Mouse (Mus musculus): Measurements from ENCODE around the gene Gm20388. TPM values are rescaled to one million over a fixed set of nuclear protein-coding genes. Genes with fewer than 3 reads are reported as not detected.
"Not testable (repeated sequence)": the region's sequence is repeated elsewhere in the genome, so short reads cannot be mapped to it uniquely, and the experiment has no call there.

The Gm20388 gene
- total RNA-seq, 1 experiment from 2014 or later = 35.7 TPM

- ATAC-seq (replicated peaks; ENCODE audit: low read depth, poor library complexity, severe bottlenecking) = no peak
Measured at GRCm38 (mm10) chr8:120764638-120765037, 854.0 kb downstream of the Gm20388 start.

- peak; percentile 74 for ATAC-seq (replicated peaks; ENCODE audit: low read depth, poor library complexity, severe bottlenecking)
Measured at GRCm38 (mm10) chr8:120766622-120767021, 856.0 kb downstream of the Gm20388 start.

DNA sequence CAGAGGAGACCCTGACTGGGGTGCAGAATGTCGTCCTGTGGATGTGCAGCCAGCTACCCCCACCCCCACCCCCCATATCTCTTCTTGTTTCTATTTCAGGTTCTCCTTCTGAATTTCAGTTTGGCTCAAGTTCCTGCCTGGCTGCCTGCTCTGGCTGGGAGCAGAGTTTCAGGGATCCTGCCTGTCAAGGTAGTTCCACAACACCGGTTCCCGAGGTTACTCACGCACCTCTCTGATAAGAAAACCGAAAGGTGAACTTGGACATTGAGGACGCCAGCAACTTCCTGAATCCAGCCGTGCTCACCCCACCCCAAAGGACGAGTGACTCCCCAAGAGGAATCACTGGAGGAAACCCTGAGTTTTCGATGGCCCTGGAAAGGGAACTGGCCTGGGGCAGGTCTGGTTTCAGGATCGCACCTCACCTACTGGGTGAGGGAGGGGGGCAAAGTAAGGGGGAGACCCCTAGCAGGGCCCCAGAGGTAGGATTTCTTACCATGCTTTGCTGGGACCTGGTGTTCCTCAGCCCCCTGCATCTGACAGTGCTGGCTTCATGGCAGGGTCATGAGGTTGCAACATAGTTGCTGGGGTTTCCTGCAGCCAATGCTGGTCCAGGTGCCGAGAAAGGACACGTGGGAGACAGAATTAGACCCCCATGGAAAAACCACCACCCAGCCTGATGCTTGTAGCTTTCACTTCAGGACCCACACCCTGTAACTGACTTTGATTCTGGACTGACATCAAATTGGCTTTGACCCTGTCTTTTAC lies 858.0 kb downstream of the Gm20388 start:
- peak; percentile 26; the same call in 1 of the 2 replicates for ATAC-seq (replicated peaks; ENCODE audit: low read depth, poor library complexity, severe bottlenecking)

- no peak; the same call in 1 of the 2 replicates for ATAC-seq (replicated peaks; ENCODE audit: low read depth, poor library complexity, severe bottlenecking)
Measured at GRCm38 (mm10) chr8:120777184-120777583, 866.5 kb downstream of the Gm20388 start.

DNA sequence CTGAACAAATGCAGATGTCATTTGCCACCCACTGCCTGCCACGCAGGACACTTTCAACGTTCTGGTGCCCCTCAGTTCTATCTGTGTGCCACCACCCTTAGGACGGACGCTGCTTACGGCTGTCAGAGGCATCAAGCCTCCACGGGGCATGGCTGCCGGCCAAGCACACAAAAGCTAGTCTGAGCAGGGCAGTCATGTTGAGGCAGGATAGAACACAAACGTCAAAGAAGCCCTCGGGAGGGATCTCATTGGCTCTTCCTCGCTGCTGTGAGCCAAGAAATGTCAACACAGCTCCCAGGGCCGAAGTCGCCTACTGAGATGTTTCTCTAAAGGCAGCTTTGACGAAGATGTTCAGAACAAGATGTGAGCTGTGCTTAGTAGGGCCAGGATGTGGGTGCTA lies 867.1 kb downstream of the Gm20388 start:
- ATAC-seq (replicated peaks; ENCODE audit: low read depth, poor library complexity, severe bottlenecking) = no peak

GRCm38 (mm10) chr8:120779106-120779505 lies 868.5 kb downstream of the Gm20388 start:
- no peak for ATAC-seq (replicated peaks; ENCODE audit: low read depth, poor library complexity, severe bottlenecking)

DNA sequence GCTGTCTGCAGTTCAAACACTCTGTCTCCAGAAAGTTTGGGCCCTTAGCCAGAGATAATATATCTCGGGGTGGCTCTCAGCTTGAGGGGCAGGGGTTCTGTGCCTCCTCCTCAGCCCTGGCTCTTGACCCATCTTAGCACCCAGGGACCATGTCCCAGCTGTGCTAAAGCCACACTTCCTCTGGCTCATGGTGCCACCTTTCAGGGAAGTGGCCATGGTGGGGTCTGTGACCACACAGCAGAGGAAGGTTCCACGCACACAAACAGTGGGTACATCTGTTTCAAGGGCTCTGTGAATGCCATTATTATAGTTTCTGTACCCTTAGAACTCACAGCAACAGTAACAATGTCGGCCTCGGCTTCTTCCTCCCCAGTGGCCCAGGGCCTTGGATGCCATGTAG lies 873.1 kb downstream of the Gm20388 start:
- peak; percentile 60 for ATAC-seq (replicated peaks; ENCODE audit: low read depth, poor library complexity, severe bottlenecking)

- no peak for ATAC-seq (replicated peaks; ENCODE audit: low read depth, poor library complexity, severe bottlenecking)
Measured at GRCm38 (mm10) chr8:120786753-120787152, 876.1 kb downstream of the Gm20388 start.

DNA sequence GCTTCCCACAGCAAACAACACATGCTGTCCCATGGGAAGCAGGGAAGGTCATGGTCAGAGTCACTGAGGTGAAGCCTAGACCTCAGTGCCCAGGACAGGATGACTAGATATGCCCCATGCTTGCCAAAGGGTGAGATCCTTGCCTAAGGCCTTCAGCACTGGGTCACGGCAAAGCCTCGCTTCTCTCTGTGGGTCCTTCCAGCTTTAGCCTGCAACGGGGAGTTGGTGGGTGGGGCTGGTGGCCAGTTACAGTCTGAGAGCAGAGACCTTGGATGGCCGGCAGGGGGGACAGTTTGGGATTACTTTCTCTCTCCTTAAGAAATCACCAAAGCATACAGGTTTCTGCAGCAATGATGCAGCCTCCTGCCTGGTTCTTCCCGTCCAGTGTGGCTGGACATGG lies 877.0 kb downstream of the Gm20388 start:
- no peak for ATAC-seq (replicated peaks; ENCODE audit: low read depth, poor library complexity, severe bottlenecking)

GRCm38 (mm10) chr8:120792710-120793109 lies 882.1 kb downstream of the Gm20388 start:
- ATAC-seq (replicated peaks; ENCODE audit: low read depth, poor library complexity, severe bottlenecking) = peak; percentile 82

GRCm38 (mm10) chr8:120795944-120796635 lies 885.4 kb downstream of the Gm20388 start:
- peak; percentile 68 for ATAC-seq (replicated peaks; ENCODE audit: low read depth, poor library complexity, severe bottlenecking)

DNA sequence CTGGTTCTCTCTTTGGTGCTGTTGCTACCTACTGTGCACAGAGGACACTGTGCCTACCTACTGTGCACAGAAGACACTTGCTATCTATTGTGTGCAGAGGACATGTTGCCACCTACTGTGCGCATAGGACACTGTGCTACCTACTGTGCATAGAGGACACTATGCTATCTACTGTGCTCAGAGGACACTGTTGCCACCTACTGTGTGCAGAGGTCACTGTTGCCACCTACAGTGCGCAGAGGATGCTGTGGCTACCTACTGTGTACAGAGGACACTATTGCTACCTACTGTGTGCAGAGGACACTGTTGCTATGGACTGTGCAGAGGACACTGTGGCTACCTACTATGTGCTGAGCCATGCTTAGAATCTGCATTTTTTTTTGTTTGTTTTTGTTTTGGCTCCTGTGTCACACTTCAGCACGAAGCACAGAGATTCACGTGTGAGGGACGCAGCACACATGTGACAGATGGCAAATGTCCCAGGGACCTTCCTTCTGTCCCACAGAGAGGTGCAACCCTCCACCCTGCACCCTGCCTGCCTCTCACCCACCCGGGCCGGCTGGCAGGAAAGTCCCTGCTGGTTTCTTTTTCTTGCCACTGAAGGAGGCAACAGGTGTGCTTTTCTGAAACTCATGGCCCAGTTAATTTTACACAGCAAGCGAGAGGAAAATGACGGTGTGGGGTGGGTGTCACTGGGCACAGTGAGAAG lies 886.5 kb downstream of the Gm20388 start:
- ATAC-seq (replicated peaks; ENCODE audit: low read depth, poor library complexity, severe bottlenecking) = no peak

GRCm38 (mm10) chr8:120800308-120800865 lies 889.7 kb downstream of the Gm20388 start:
- ATAC-seq (replicated peaks; ENCODE audit: low read depth, poor library complexity, severe bottlenecking) = peak; percentile 58

DNA sequence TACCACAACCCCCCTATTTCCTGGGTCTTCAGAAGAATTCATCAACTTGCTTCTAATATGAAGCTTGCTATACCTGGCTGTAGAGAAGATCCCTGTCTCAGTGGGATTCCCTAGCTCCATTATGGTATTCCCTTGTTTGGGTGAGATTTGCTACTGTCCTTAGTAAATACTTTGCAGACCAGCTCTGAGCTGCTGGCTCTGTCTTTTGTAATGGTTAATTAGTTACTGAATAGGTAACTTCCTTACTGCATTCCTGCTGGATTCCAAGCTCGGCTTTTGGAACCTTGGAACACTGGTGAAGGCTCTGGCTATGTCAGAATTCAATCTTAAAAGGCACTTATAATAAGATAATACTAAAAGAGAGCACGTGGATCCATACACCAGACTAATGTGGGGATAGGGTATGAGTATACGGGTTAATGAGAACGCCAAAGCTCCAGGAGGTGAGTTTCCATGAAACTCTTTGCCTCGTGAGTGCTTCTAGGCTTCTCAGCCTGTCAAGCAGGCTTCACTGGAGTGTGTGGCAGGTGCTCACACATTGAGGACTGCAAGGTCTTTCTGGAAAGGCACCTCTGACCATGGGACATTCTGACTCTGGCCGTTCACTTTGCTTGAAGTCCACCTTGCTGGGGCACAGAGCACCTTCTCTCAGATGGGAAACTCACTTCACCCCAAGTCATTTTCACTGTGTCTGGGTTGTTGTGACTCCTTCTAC lies 893.2 kb downstream of the Gm20388 start:
- not testable (repeated sequence) for ATAC-seq (replicated peaks; ENCODE audit: low read depth, poor library complexity, severe bottlenecking)

DNA sequence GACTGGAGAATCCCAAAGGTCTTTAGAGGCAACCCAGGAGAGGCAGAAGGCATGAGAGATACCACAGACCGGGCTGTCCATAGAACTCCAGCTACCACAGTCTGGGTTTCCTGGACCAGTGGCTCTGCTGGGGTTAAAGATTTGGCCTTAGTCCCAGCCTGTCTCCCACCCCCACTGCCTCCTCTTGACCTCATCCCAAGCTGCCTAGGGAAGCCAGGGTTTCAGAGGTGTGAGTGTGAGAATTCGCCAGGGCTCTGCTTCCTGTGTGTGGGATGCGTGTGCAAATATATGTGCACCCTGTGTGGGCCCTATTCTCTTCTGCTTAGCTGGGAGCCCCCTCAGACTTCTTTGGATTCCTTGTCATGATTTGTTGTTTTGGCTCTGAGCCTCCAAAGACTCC lies 894.1 kb downstream of the Gm20388 start:
- ATAC-seq (replicated peaks; ENCODE audit: low read depth, poor library complexity, severe bottlenecking) = no peak

DNA sequence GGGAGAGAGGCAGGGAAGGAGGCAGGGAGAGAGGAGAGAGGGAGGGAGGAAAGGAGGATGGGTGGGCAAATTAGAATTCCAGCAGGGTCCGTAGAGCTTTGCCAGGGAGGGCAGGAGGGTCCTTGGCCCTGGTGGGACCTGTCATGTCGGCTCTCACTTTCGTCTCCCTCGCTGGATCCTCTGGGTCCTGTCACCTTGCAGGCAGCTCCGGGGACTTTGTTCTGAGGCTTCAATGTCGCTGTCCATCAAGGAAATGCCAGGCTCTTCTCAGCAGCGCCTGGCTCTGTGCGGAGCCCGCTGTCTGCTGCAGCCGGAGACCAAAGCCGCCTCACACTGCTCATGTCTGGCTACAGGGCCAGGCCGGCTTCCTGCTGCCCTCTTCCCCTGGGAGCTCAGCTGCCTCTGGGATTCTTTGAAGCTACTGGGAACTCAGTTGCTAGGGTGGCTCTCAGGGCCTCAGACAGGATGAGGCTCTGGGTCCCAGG lies 896.2 kb downstream of the Gm20388 start:
- no peak for ATAC-seq (replicated peaks; ENCODE audit: low read depth, poor library complexity, severe bottlenecking)

DNA sequence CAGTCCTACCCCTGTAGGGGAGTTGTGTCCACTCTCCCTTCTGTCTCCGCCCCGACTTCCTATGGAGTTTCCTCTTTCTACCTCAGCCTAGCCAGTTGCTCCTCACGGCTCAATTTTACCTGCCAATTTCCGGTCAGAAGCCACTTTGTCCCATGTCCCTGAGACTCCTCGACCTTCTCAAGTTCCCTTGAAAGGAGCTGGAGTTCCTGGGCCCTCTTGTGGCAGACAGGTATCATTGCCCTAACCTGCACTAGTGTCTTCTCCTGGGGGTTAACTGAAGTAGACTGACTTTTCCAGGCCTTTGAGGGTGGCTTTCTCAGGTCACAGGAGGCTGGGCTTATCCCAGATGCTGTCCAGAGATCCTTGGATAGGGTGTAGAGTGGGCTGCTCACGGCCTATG lies 897.1 kb downstream of the Gm20388 start:
- ATAC-seq (replicated peaks; ENCODE audit: low read depth, poor library complexity, severe bottlenecking) = peak; percentile 64; the same call in 1 of the 2 replicates

DNA sequence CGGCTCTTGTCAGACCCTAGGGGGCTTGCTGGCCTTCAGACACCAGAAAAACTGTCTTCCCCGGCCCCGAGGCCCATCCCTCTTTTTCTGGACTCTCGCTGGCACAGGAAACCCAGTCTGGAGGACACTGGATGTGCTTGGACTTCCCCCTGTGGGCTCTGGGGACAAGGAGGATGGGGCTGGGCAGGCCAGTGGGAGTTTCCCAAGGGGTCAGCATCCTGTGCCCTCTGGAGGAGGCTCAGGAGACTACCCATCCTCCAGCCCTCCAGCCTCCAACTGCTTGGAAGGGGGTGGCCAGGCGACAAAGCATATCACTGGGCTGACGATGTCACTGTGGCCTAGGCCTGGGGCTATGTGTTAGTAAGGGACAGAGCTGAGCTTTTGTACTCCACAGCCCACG lies 898.4 kb downstream of the Gm20388 start:
- no peak for ATAC-seq (replicated peaks; ENCODE audit: low read depth, poor library complexity, severe bottlenecking)

GRCm38 (mm10) chr8:120811953-120812352 lies 901.3 kb downstream of the Gm20388 start:
- ATAC-seq (replicated peaks; ENCODE audit: low read depth, poor library complexity, severe bottlenecking) = no peak

GRCm38 (mm10) chr8:120813028-120813427 lies 902.4 kb downstream of the Gm20388 start:
- no peak for ATAC-seq (replicated peaks; ENCODE audit: low read depth, poor library complexity, severe bottlenecking)

Measured in common myeloid progenitor, adult 5-6 weeks (primary cell).